Mouse (Mus musculus): Measurements from ENCODE around the gene Cd37.

- TF ChIP-seq POLR2A (IDR thresholded peaks at IDR 0.05; ENCODE audit: borderline replicate concordance, extremely low read depth, low read depth, low read length) (no peak), CTCF (IDR thresholded peaks at IDR 0.05; ENCODE audit: insufficient read depth, low read length) (no peak)
Observed at GRCm38 (mm10) chr7:45183672-45184071, 55.2 kb downstream of the Cd37 start.
